Mouse (Mus musculus): ENCODE results near the gene Rtl10. TPM values are rescaled to one million over a fixed set of nuclear protein-coding genes. Genes with fewer than 3 reads are reported as not detected.

Gene Rtl10
- polyA plus RNA-seq (2015; fragmentation: Nextera tagmentation; extraction: Ambion mirVana): 4.9 and 5.4 TPM in 2 replicates

- Histone ChIP-seq H3K27ac (peak within 1 kb of the TSS; percentile 90), H3K4me3 (peak within 1 kb of the TSS; percentile 95), H3K27me3 (no peaks in the 10 kb centered on the region), H3K36me3 (peaks cover 16% of the 10 kb centered on the region), H3K4me1 (peaks cover 19% of the 10 kb centered on the region), H3K9me3 (no peaks in the 10 kb centered on the region), H3K4me2 (peak within 1 kb of the TSS; percentile 88), H3K9ac (peak within 1 kb of the TSS; percentile 92)
- WGBS: under 1% methylated on average over 50 of the region's 51 CpGs
- peak; percentile 97 for ATAC-seq (ENCODE audit: borderline replicate concordance, extremely low read depth, low FRiP score, low TSS enrichment)
These were observed at the start of gene Rtl10, which contains the start of gene Gnb1l for GRCm38 (mm10) chr16:18498558-18498990. Rtl10 (plus strand) TSS chr16:18498901. Gnb1l (plus strand) TSS chr16:18498713.

- ATAC-seq (ENCODE audit: borderline replicate concordance, extremely low read depth, low FRiP score, low TSS enrichment): no peak
- H3K27me3 ChIP-seq: no peaks in the 10 kb centered on the region
- no peak overlapping the region for H3K4me2 ChIP-seq
- no peaks in the 10 kb centered on the region for H3K9me3 ChIP-seq
- H3K4me1 ChIP-seq: peaks cover 21% of the 10 kb centered on the region
- H3K9ac ChIP-seq: no peak overlapping the region
- no peaks in the 10 kb centered on the region for H3K36me3 ChIP-seq
- H3K4me3 ChIP-seq: no peak overlapping the region
- 81% methylated on average over 4 of the region's 4 CpGs for WGBS
- no peak overlapping the region for H3K27ac ChIP-seq
These were observed 49.7 kb upstream of the Rtl10 start for GRCm38 (mm10) chr16:18449005-18449404.

- WGBS: 42% methylated on average over 9 of the region's 9 CpGs
- no peak overlapping the region for H3K4me2 ChIP-seq
- no peak; the same call in 1 of the 2 replicates for ATAC-seq (ENCODE audit: borderline replicate concordance, extremely low read depth, low FRiP score, low TSS enrichment)
These were observed 47.1 kb upstream of the Rtl10 start for GRCm38 (mm10) chr16:18451486-18452181.

GRCm38 (mm10) chr16:18452361-18452862, 46.3 kb upstream of the Rtl10 start:
- H3K4me2 ChIP-seq: no peak overlapping the region
- H3K27me3 ChIP-seq: no peaks in the 10 kb centered on the region
- H3K9ac ChIP-seq: no peak overlapping the region
- H3K4me1 ChIP-seq: peaks cover 21% of the 10 kb centered on the region
- ATAC-seq (ENCODE audit: borderline replicate concordance, extremely low read depth, low FRiP score, low TSS enrichment): no peak
- no peak overlapping the region for H3K4me3 ChIP-seq
- no peaks in the 10 kb centered on the region for H3K9me3 ChIP-seq
- no peaks in the 10 kb centered on the region for H3K36me3 ChIP-seq
- no peak overlapping the region for H3K27ac ChIP-seq
- WGBS: 79% methylated on average over 8 of the region's 8 CpGs

More at GRCm38 (mm10) chr16:18451486-18452181, 47.1 kb upstream of the Rtl10 start:
- peaks cover 21% of the 10 kb centered on the region for H3K4me1 ChIP-seq
- H3K27me3 ChIP-seq: no peaks in the 10 kb centered on the region
- no peaks in the 10 kb centered on the region for H3K36me3 ChIP-seq
- no peak overlapping the region for H3K9ac ChIP-seq
- no peak overlapping the region for H3K27ac ChIP-seq
- H3K4me3 ChIP-seq: no peak overlapping the region
- H3K9me3 ChIP-seq: no peaks in the 10 kb centered on the region

- Histone ChIP-seq H3K9ac (no peak overlapping the region), H3K9me3 (no peaks in the 10 kb centered on the region), H3K27ac (no peak overlapping the region), H3K4me2 (no peak overlapping the region), H3K36me3 (no peaks in the 10 kb centered on the region), H3K4me1 (peaks cover 15% of the 10 kb centered on the region), H3K4me3 (no peak overlapping the region), H3K27me3 (no peaks in the 10 kb centered on the region)
- no peak for ATAC-seq (ENCODE audit: borderline replicate concordance, extremely low read depth, low FRiP score, low TSS enrichment)
- WGBS: 57% methylated on average over 5 of the region's 5 CpGs
These were observed 44.9 kb upstream of the Rtl10 start for GRCm38 (mm10) chr16:18453846-18454245.

GRCm38 (mm10) chr16:18455407-18455806, 43.3 kb upstream of the Rtl10 start:
- Histone ChIP-seq H3K4me2 (no peak overlapping the region), H3K9me3 (no peaks in the 10 kb centered on the region), H3K4me3 (no peak overlapping the region), H3K9ac (no peak overlapping the region), H3K4me1 (peaks cover 30% of the 10 kb centered on the region), H3K36me3 (no peaks in the 10 kb centered on the region), H3K27me3 (no peaks in the 10 kb centered on the region), H3K27ac (no peak overlapping the region)
- ATAC-seq (ENCODE audit: borderline replicate concordance, extremely low read depth, low FRiP score, low TSS enrichment): no peak
- WGBS: 75% methylated on average over 6 of the region's 6 CpGs

GRCm38 (mm10) chr16:18458661-18459060, 40.0 kb upstream of the Rtl10 start:
- H3K4me1 ChIP-seq: peaks cover 16% of the 10 kb centered on the region
- peak overlapping the region; percentile 66; the same call in 1 of the 2 replicates for H3K27ac ChIP-seq
- no peak for ATAC-seq (ENCODE audit: borderline replicate concordance, extremely low read depth, low FRiP score, low TSS enrichment)
- H3K27me3 ChIP-seq: no peaks in the 10 kb centered on the region
- H3K4me2 ChIP-seq: no peak overlapping the region
- no peak overlapping the region for H3K9ac ChIP-seq
- H3K9me3 ChIP-seq: no peaks in the 10 kb centered on the region
- no peaks in the 10 kb centered on the region for H3K36me3 ChIP-seq
- no peak overlapping the region for H3K4me3 ChIP-seq

GRCm38 (mm10) chr16:18459335-18459954, 39.3 kb upstream of the Rtl10 start:
- Histone ChIP-seq H3K9ac (no peak overlapping the region), H3K9me3 (no peaks in the 10 kb centered on the region), H3K4me1 (peaks cover 22% of the 10 kb centered on the region), H3K27me3 (no peaks in the 10 kb centered on the region), H3K4me3 (no peak overlapping the region), H3K36me3 (no peaks in the 10 kb centered on the region), H3K4me2 (peak overlapping the region; percentile 24), H3K27ac (peak overlapping the region; percentile 66)
- 9% methylated on average over 12 of the region's 12 CpGs for WGBS
- peak; percentile 9; the same call in 1 of the 2 replicates for ATAC-seq (ENCODE audit: borderline replicate concordance, extremely low read depth, low FRiP score, low TSS enrichment)

- peak; percentile 71; the same call in 1 of the 2 replicates for ATAC-seq (ENCODE audit: borderline replicate concordance, extremely low read depth, low FRiP score, low TSS enrichment)
- H3K27ac ChIP-seq: peak overlapping the region; percentile 66
- no peak overlapping the region for H3K9ac ChIP-seq
- H3K4me3 ChIP-seq: no peak overlapping the region
- H3K9me3 ChIP-seq: no peaks in the 10 kb centered on the region
- no peaks in the 10 kb centered on the region for H3K27me3 ChIP-seq
- H3K4me2 ChIP-seq: peak overlapping the region; percentile 24
- 10% methylated on average over 11 of the region's 11 CpGs for WGBS
- peaks cover 26% of the 10 kb centered on the region for H3K4me1 ChIP-seq
- H3K36me3 ChIP-seq: no peaks in the 10 kb centered on the region
These were observed 38.7 kb upstream of the Rtl10 start for GRCm38 (mm10) chr16:18459955-18460370.

- H3K4me2 ChIP-seq: no peak overlapping the region
- peaks cover 26% of the 10 kb centered on the region for H3K4me1 ChIP-seq
- no peaks in the 10 kb centered on the region for H3K9me3 ChIP-seq
- WGBS: 79% methylated on average over 3 of the region's 3 CpGs
- H3K36me3 ChIP-seq: no peaks in the 10 kb centered on the region
- no peak for ATAC-seq (ENCODE audit: borderline replicate concordance, extremely low read depth, low FRiP score, low TSS enrichment)
- no peak overlapping the region for H3K9ac ChIP-seq
- H3K27me3 ChIP-seq: no peaks in the 10 kb centered on the region
- no peak overlapping the region for H3K4me3 ChIP-seq
- H3K27ac ChIP-seq: no peak overlapping the region
These were observed 37.9 kb upstream of the Rtl10 start for GRCm38 (mm10) chr16:18460826-18461225.

- Histone ChIP-seq H3K36me3 (no peaks in the 10 kb centered on the region), H3K4me3 (no peak overlapping the region), H3K9ac (no peak overlapping the region), H3K4me2 (no peak overlapping the region), H3K27me3 (no peaks in the 10 kb centered on the region), H3K27ac (no peak overlapping the region), H3K9me3 (no peaks in the 10 kb centered on the region), H3K4me1 (peaks cover 26% of the 10 kb centered on the region)
- ATAC-seq (ENCODE audit: borderline replicate concordance, extremely low read depth, low FRiP score, low TSS enrichment): no peak
- 79% methylated on average over 9 of the region's 9 CpGs for WGBS
These were observed 36.7 kb upstream of the Rtl10 start for GRCm38 (mm10) chr16:18462031-18462430.

GRCm38 (mm10) chr16:18462598-18462997, 36.1 kb upstream of the Rtl10 start:
- 38% methylated on average over 8 of the region's 8 CpGs for WGBS
- no peak overlapping the region for H3K9ac ChIP-seq

More at GRCm38 (mm10) chr16:18462598-18462997, 36.1 kb upstream of the Rtl10 start:
- ATAC-seq (ENCODE audit: borderline replicate concordance, extremely low read depth, low FRiP score, low TSS enrichment): no peak
- Histone ChIP-seq H3K4me1 (peaks cover 26% of the 10 kb centered on the region), H3K4me2 (no peak overlapping the region), H3K4me3 (no peak overlapping the region), H3K27me3 (no peaks in the 10 kb centered on the region), H3K36me3 (no peaks in the 10 kb centered on the region), H3K27ac (no peak overlapping the region), H3K9me3 (no peaks in the 10 kb centered on the region)

Measured in lung, embryonic 15.5 days (tissue).